ENCODE assay signal across 13 mouse cellular contexts in the genomic region with DNA sequence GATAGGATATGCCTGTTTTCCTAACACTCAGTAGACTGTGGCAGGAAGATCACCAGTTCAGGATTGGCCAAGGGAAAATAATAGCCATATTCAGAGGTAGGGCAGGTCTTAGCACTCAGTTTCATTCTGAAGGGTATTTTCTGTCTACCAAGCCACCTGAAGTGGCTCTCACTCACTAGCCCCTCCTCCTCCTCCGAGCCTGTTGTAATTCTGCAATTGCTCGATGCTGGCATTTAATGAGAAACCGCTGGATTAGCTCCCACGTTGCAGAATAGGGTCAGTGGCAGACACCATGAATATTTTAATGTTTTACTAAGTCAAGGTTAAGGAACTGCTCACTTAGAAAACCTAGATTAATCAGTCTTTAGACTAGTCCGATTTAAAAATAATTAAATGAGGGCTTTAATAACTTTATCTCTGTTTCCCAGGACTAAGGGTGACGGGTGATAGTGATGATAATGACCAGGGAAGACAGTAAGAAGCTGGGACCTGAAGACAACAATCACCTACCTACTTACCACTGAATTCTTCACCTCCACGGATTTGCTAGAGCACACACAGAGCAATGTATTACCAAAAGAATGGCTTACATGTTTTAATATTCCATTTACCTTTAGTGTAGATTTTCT. TPM values are rescaled to one million over a fixed set of nuclear protein-coding genes. Genes with fewer than 3 reads are reported as not detected.
DNase-seq lines count a peak whose midpoint lies in the region; ATAC-seq lines count a peak whose summit lies in the region.
"Had no signal": no experiment of that assay in that cellular context is flagged by ENCODE, and none has a peak within 500 bp of the region (broad histone marks: within the 10 kb centered on the region; RNA-seq: fewer than 3 reads in every experiment).

No protein-coding gene starts in this region.

- DNase-seq in heart, postnatal 36 days = no peak
- peak; percentile 71 for DNase-seq in kidney, postnatal 10 days
- DNase-seq in hindbrain, embryonic 11.5 days (ENCODE audit: low spot score) = no peak
- DNase-seq in thymus, postnatal 36 days = no peak
- DNase-seq in left cerebral cortex, postnatal 4 days = no peak
- DNase-seq: cerebellum, adult 8-10 months; gastrocnemius, postnatal 36 days had no signal

- no peak for ATAC-seq in heart, embryonic 14.5 days (ENCODE audit: insufficient number of reproducible peaks, insufficient read depth, low FRiP score, low read depth)
- ATAC-seq in midbrain, embryonic 12.5 days (ENCODE audit: low FRiP score, low read depth) = no peak
- no peak for ATAC-seq in midbrain, embryonic 13.5 days
- no peak for ATAC-seq in hindbrain, embryonic 11.5 days (ENCODE audit: low FRiP score)

- 77% methylated on average over 7 of the region's 7 CpGs for WGBS in heart, embryonic 14.5 days
- WGBS in midbrain, embryonic 12.5 days = 64% methylated on average over 7 of the region's 7 CpGs
- 52% methylated on average over 7 of the region's 7 CpGs for whole genome bisulfite sequencing in midbrain, embryonic 13.5 days
- WGBS in hindbrain, embryonic 11.5 days = 82% methylated on average over 7 of the region's 7 CpGs

- no peak overlapping the region for H3K4me2 ChIP-seq in heart, embryonic 14.5 days (ENCODE audit: low read length)
- H3K4me2 ChIP-seq in midbrain, embryonic 12.5 days (replicated peaks) = no peak overlapping the region
- no peak overlapping the region for H3K4me2 ChIP-seq in midbrain, embryonic 13.5 days (replicated peaks)
- no peak overlapping the region for H3K4me2 ChIP-seq in hindbrain, embryonic 11.5 days (replicated peaks; ENCODE audit: low read depth, low read length)
- H3K4me2 ChIP-seq: hindbrain, embryonic 13.5 days; lung, embryonic 15.5 days had no signal

- peak overlapping the region; percentile 14 to 90; a peak in 1 of 4 replicates for H3K27ac ChIP-seq in heart, embryonic 14.5 days (replicated peaks in 1 of 2; ENCODE audit: control insufficient read depth in 1 of 2, insufficient read depth in 1 of 2, low read depth in 2 of 2, low read length in 2 of 2)
- H3K27ac ChIP-seq in midbrain, embryonic 12.5 days (replicated peaks) = 0 out of 2 replicates have a peak overlapping the region, but pooled peaks have one; percentile 39
- H3K27ac ChIP-seq in midbrain, embryonic 13.5 days = no peak overlapping the region
- H3K27ac ChIP-seq in hindbrain, embryonic 11.5 days (ENCODE audit: low read depth, low read length) = no peak overlapping the region
- H3K27ac ChIP-seq: hindbrain, embryonic 13.5 days; lung, embryonic 15.5 days had no signal

- peaks cover 38 to 85% of the 10 kb centered on the region in 2 experiments for H3K4me1 ChIP-seq in heart, embryonic 14.5 days (ENCODE audit: control insufficient read depth in 2 of 2, insufficient read depth in 2 of 2, low read length in 2 of 2)
- H3K4me1 ChIP-seq in midbrain, embryonic 12.5 days = peaks cover 42% of the 10 kb centered on the region
- H3K4me1 ChIP-seq in midbrain, embryonic 13.5 days (replicated peaks) = peaks cover 69% of the 10 kb centered on the region
- no peaks in the 10 kb centered on the region for H3K4me1 ChIP-seq in hindbrain, embryonic 11.5 days (replicated peaks; ENCODE audit: control insufficient read depth, insufficient read depth, low read length)

- H3K36me3 ChIP-seq in heart, embryonic 14.5 days (ENCODE audit: control insufficient read depth, insufficient read depth, low read length) = peaks cover 9% of the 10 kb centered on the region
- H3K36me3 ChIP-seq in midbrain, embryonic 12.5 days = 0 out of 2 replicates have a peak, but pooled peaks cover 7% of the 10 kb centered on the region
- H3K36me3 ChIP-seq in midbrain, embryonic 13.5 days = 0 out of 2 replicates have a peak, but pooled peaks cover 5% of the 10 kb centered on the region
- no peaks in the 10 kb centered on the region for H3K36me3 ChIP-seq in hindbrain, embryonic 11.5 days (ENCODE audit: control insufficient read depth, insufficient read depth, low read length)
- H3K36me3 ChIP-seq: hindbrain, embryonic 13.5 days had no signal

- H3K4me3 ChIP-seq in heart, embryonic 14.5 days (ENCODE audit: control insufficient read depth in 1 of 2, insufficient read depth in 1 of 2, low read depth in 1 of 2, low read length in 2 of 2) = no peak overlapping the region
- no peak overlapping the region for H3K4me3 ChIP-seq in midbrain, embryonic 12.5 days
- H3K4me3 ChIP-seq in midbrain, embryonic 13.5 days (replicated peaks) = no peak overlapping the region
- H3K4me3 ChIP-seq in hindbrain, embryonic 11.5 days (ENCODE audit: low read depth, low read length) = no peak overlapping the region
- H3K4me3 ChIP-seq: erythroblast, embryonic 14.5 days; hindbrain, embryonic 13.5 days; lung, embryonic 15.5 days had no signal

- no peaks in the 10 kb centered on the region for H3K9me3 ChIP-seq in heart, embryonic 14.5 days (ENCODE audit: control insufficient read depth, low read length)
- H3K9me3 ChIP-seq in midbrain, embryonic 12.5 days = no peaks in the 10 kb centered on the region
- H3K9me3 ChIP-seq in midbrain, embryonic 13.5 days = no peaks in the 10 kb centered on the region
- no peaks in the 10 kb centered on the region for H3K9me3 ChIP-seq in hindbrain, embryonic 11.5 days (ENCODE audit: control insufficient read depth, low read length)
- H3K9me3 ChIP-seq: hindbrain, embryonic 13.5 days; lung, embryonic 15.5 days had no signal

- H3K9ac ChIP-seq in heart, embryonic 14.5 days (ENCODE audit: low read length) = no peak overlapping the region
- H3K9ac ChIP-seq in midbrain, embryonic 12.5 days (replicated peaks) = no peak overlapping the region
- no peak overlapping the region for H3K9ac ChIP-seq in midbrain, embryonic 13.5 days (replicated peaks)
- no peak overlapping the region for H3K9ac ChIP-seq in hindbrain, embryonic 11.5 days (ENCODE audit: low read depth, low read length)
- H3K9ac ChIP-seq: hindbrain, embryonic 13.5 days; lung, embryonic 15.5 days had no signal

- intact Hi-C loops in heart, postnatal 36 days (cut with DNase I) = no loop called here
- intact Hi-C loops in left cerebral cortex, postnatal 4 days (cut with DNase I) = no loop called here

- H3K27me3 ChIP-seq in heart, embryonic 14.5 days (ENCODE audit: control insufficient read depth, insufficient read depth, low read length) = no peaks in the 10 kb centered on the region
- H3K27me3 ChIP-seq in midbrain, embryonic 12.5 days = no peaks in the 10 kb centered on the region
- no peaks in the 10 kb centered on the region for H3K27me3 ChIP-seq in midbrain, embryonic 13.5 days
- H3K27me3 ChIP-seq in hindbrain, embryonic 11.5 days (ENCODE audit: control insufficient read depth, insufficient read depth, low read length) = no peaks in the 10 kb centered on the region
- H3K27me3 ChIP-seq: hindbrain, embryonic 13.5 days; lung, embryonic 15.5 days had no signal

RNA-seq across cellular contexts. Expression of a gene that starts 29.6 kb away (rescaled TPM):
- polyA plus RNA-seq in heart, embryonic 14.5 days (2014; fragmentation: Nextera tagmentation; extraction: Ambion mirVana) = 181 and 194 TPM in 2 replicates
- total RNA-seq in heart, postnatal 36 days (2021) = 100 to 1,000 TPM; 241 to 254 TPM
- 194 and 199 TPM in 2 replicates for polyA plus RNA-seq in midbrain, embryonic 12.5 days (2016; fragmentation: Nextera tagmentation; extraction: Ambion mirVana)
- 95.1 and 108 TPM in 2 replicates for polyA plus RNA-seq in midbrain, embryonic 13.5 days (2015; fragmentation: Nextera tagmentation; extraction: Ambion mirVana)
- 109 and 147 TPM in 2 replicates for polyA plus RNA-seq in hindbrain, embryonic 11.5 days (2014; fragmentation: Nextera tagmentation; extraction: Ambion mirVana)
- 10 to 100 TPM; 27.6 to 27.8 TPM for total RNA-seq in left cerebral cortex, postnatal 4 days (2021)

Comparison
In these comparisons a context has a peak if more than half of its experiments do, and no peak if none do; other contexts are left out.
1. H3K27ac ChIP-seq: peak in heart, embryonic 14.5 days (2 of 2) and midbrain, embryonic 12.5 days (single experiment); none in midbrain, embryonic 13.5 days (single experiment) and hindbrain, embryonic 11.5 days (single experiment).